ENCODE assay signal across 9 mouse cellular contexts in the genomic region with DNA sequence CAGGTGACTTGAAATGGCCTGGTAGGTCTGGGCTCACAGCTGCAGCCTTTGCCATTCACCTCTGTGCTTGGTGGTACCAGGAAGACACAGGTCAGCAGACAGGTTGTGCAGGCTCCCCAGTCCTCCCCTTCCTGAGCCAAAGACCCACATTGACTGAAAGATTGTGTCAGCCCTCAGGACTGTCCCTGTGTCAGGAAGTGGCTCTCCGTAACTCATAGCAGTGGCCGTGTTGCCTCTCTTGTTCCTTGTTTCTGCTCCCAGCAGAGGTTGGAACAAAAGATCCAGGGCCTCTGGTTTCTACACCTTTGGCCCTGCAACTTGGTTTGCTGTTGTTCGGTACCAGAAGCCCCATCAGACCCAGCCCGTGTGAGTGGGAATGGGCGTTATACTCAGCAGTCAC. TPM values are rescaled to one million over a fixed set of nuclear protein-coding genes. Genes with fewer than 3 reads are reported as not detected.
DNase-seq lines count a peak whose midpoint lies in the region; ATAC-seq and TF ChIP-seq lines count a peak whose summit lies in the region.
"Had no signal": no experiment of that assay in that cellular context is flagged by ENCODE, and none has a peak within 500 bp of the region (broad histone marks: within the 10 kb centered on the region; RNA-seq: fewer than 3 reads in every experiment).

No protein-coding gene starts in this region.

- peaks cover 78% of the 10 kb centered on the region for H3K4me1 ChIP-seq in heart, embryonic 15.5 days (replicated peaks)
- H3K4me1 ChIP-seq in midbrain, embryonic 13.5 days (replicated peaks): peaks cover 56% of the 10 kb centered on the region
- peaks cover 15% of the 10 kb centered on the region for H3K4me1 ChIP-seq in midbrain, embryonic 16.5 days (ENCODE audit: control insufficient read depth, insufficient read depth, low read length)
- 0 out of 2 replicates have a peak, but pooled peaks cover 19% of the 10 kb centered on the region for H3K4me1 ChIP-seq in intestine, embryonic 15.5 days (replicated peaks)
- no peaks in the 10 kb centered on the region for H3K4me1 ChIP-seq in stomach, postnatal 0 days (replicated peaks; ENCODE audit: control insufficient read depth, insufficient read depth)

- peak overlapping the region; percentile 90 for H3K27ac ChIP-seq in heart, embryonic 15.5 days
- peak overlapping the region; percentile 52 for H3K27ac ChIP-seq in midbrain, embryonic 13.5 days
- H3K27ac ChIP-seq in midbrain, embryonic 16.5 days (ENCODE audit: low read length): no peak overlapping the region
- H3K27ac ChIP-seq in intestine, embryonic 15.5 days: peak overlapping the region; percentile 58
- H3K27ac ChIP-seq in stomach, postnatal 0 days (replicated peaks): peak overlapping the region; percentile 63

- H3K4me3 ChIP-seq in heart, embryonic 15.5 days: no peak overlapping the region
- H3K4me3 ChIP-seq in midbrain, embryonic 13.5 days (replicated peaks): no peak overlapping the region
- H3K4me3 ChIP-seq in midbrain, embryonic 16.5 days (ENCODE audit: low read depth, low read length): no peak overlapping the region
- no peak overlapping the region for H3K4me3 ChIP-seq in intestine, embryonic 15.5 days (replicated peaks)
- no peak overlapping the region for H3K4me3 ChIP-seq in stomach, postnatal 0 days (ENCODE audit: low read depth, low read length)

- no peak for TF ChIP-seq EP300 in stomach, postnatal 0 days (optimal IDR thresholded peaks at IDR 0.05)

- no peaks in the 10 kb centered on the region for H3K36me3 ChIP-seq in heart, embryonic 15.5 days
- no peaks in the 10 kb centered on the region for H3K36me3 ChIP-seq in midbrain, embryonic 13.5 days
- H3K36me3 ChIP-seq in midbrain, embryonic 16.5 days (ENCODE audit: control insufficient read depth, insufficient read depth, low read length): no peaks in the 10 kb centered on the region
- H3K36me3 ChIP-seq in intestine, embryonic 15.5 days: no peaks in the 10 kb centered on the region
- no peaks in the 10 kb centered on the region; the same call in 1 of the 2 replicates for H3K36me3 ChIP-seq in stomach, postnatal 0 days (ENCODE audit: control insufficient read depth, insufficient read depth, low read length)

- TF ChIP-seq CTCF in stomach, postnatal 0 days (IDR thresholded peaks at IDR 0.05; ENCODE audit: low read depth): no peak

- WGBS in heart, embryonic 15.5 days: 44% methylated on average over 5 of the region's 5 CpGs
- 83% methylated on average over 5 of the region's 5 CpGs for WGBS in midbrain, embryonic 13.5 days
- WGBS in midbrain, embryonic 16.5 days: 80% methylated on average over 5 of the region's 5 CpGs
- 61% methylated on average over 5 of the region's 5 CpGs for WGBS in intestine, embryonic 15.5 days
- WGBS in stomach, postnatal 0 days: 83% methylated on average over 5 of the region's 5 CpGs

- no peaks in the 10 kb centered on the region for H3K27me3 ChIP-seq in heart, embryonic 15.5 days
- no peaks in the 10 kb centered on the region for H3K27me3 ChIP-seq in midbrain, embryonic 13.5 days
- no peaks in the 10 kb centered on the region for H3K27me3 ChIP-seq in midbrain, embryonic 16.5 days (ENCODE audit: control insufficient read depth, insufficient read depth, low read depth, low read length)
- H3K27me3 ChIP-seq in intestine, embryonic 15.5 days (replicated peaks): no peaks in the 10 kb centered on the region
- no peaks in the 10 kb centered on the region for H3K27me3 ChIP-seq in stomach, postnatal 0 days (ENCODE audit: control insufficient read depth, insufficient read depth, low read length)

- no peak for DNase-seq in heart, adult 11 months
- DNase-seq in stomach, postnatal 0 days (ENCODE audit: low spot score): no peak
- DNase-seq in spleen, postnatal 36 days (ENCODE audit: low spot score in 2 of 2): no peak
- DNase-seq: embryo, embryonic 11 days; thymus, postnatal 25 days had no signal

- no peaks in the 10 kb centered on the region for H3K9me3 ChIP-seq in heart, embryonic 15.5 days (replicated peaks)
- no peaks in the 10 kb centered on the region for H3K9me3 ChIP-seq in midbrain, embryonic 13.5 days
- H3K9me3 ChIP-seq in midbrain, embryonic 16.5 days (replicated peaks; ENCODE audit: control insufficient read depth, low read length, poor library complexity, severe bottlenecking): no peaks in the 10 kb centered on the region
- H3K9me3 ChIP-seq in intestine, embryonic 15.5 days: no peaks in the 10 kb centered on the region
- H3K9me3 ChIP-seq in stomach, postnatal 0 days (ENCODE audit: control insufficient read depth, low read length): no peaks in the 10 kb centered on the region

- H3K4me2 ChIP-seq in heart, embryonic 15.5 days: 0 out of 2 replicates have a peak overlapping the region, but pooled peaks have one; percentile 7
- H3K4me2 ChIP-seq in midbrain, embryonic 13.5 days (replicated peaks): no peak overlapping the region
- no peak overlapping the region for H3K4me2 ChIP-seq in midbrain, embryonic 16.5 days (ENCODE audit: low read length)
- H3K4me2 ChIP-seq in intestine, embryonic 15.5 days (replicated peaks): no peak overlapping the region
- H3K4me2 ChIP-seq in stomach, postnatal 0 days (replicated peaks; ENCODE audit: low read depth): no peak overlapping the region

- 0 out of 2 replicates have a peak overlapping the region, but pooled peaks have one; percentile 14 for H3K9ac ChIP-seq in heart, embryonic 15.5 days
- no peak overlapping the region for H3K9ac ChIP-seq in midbrain, embryonic 13.5 days (replicated peaks)
- H3K9ac ChIP-seq in midbrain, embryonic 16.5 days (ENCODE audit: low read depth, low read length): no peak overlapping the region
- H3K9ac ChIP-seq in intestine, embryonic 15.5 days: no peak overlapping the region
- H3K9ac ChIP-seq in stomach, postnatal 0 days (ENCODE audit: low read length): no peak overlapping the region

- ATAC-seq in heart, embryonic 15.5 days (replicated peaks; ENCODE audit: insufficient number of reproducible peaks, insufficient read depth, low FRiP score, low read depth): 0 out of 2 replicates have a peak, but pooled peaks have one; percentile 9
- ATAC-seq in midbrain, embryonic 13.5 days: no peak
- no peak for ATAC-seq in midbrain, embryonic 16.5 days
- no peak for ATAC-seq in intestine, embryonic 15.5 days
- no peak for ATAC-seq in stomach, postnatal 0 days (ENCODE audit: low FRiP score, low TSS enrichment)

RNA-seq across cellular contexts. Expression of a gene that starts 17.7 kb away (rescaled TPM):
- 4.6 and 5.4 TPM in 2 replicates for polyA plus RNA-seq in heart, embryonic 15.5 days (2015; fragmentation: Nextera tagmentation; extraction: Ambion mirVana)
- polyA plus RNA-seq in midbrain, embryonic 13.5 days (2015; fragmentation: Nextera tagmentation; extraction: Ambion mirVana): 6.6 and 7.2 TPM in 2 replicates
- polyA plus RNA-seq in midbrain, embryonic 16.5 days (2015; fragmentation: Nextera tagmentation; extraction: Ambion mirVana): 3.0 and 3.2 TPM in 2 replicates
- 4.4 and 5.4 TPM in 2 replicates for polyA plus RNA-seq in intestine, embryonic 15.5 days (2015; fragmentation: Nextera tagmentation; extraction: Ambion mirVana)
- 2.4 TPM in 2 replicates for polyA plus RNA-seq in stomach, postnatal 0 days (2015; fragmentation: Nextera tagmentation; extraction: Ambion mirVana)

RNA-seq across cellular contexts. Expression of a gene that starts 32.2 kb away (rescaled TPM):
- not detected in 2 replicates for polyA plus RNA-seq in heart, embryonic 15.5 days (2015; fragmentation: Nextera tagmentation; extraction: Ambion mirVana)
- polyA plus RNA-seq in midbrain, embryonic 13.5 days (2015; fragmentation: Nextera tagmentation; extraction: Ambion mirVana): not detected in 2 replicates
- polyA plus RNA-seq in midbrain, embryonic 16.5 days (2015; fragmentation: Nextera tagmentation; extraction: Ambion mirVana): not detected in 2 replicates
- 1.2 TPM in 2 replicates for polyA plus RNA-seq in intestine, embryonic 15.5 days (2015; fragmentation: Nextera tagmentation; extraction: Ambion mirVana)
- polyA plus RNA-seq in stomach, postnatal 0 days (2015; fragmentation: Nextera tagmentation; extraction: Ambion mirVana): 5.9 and 7.6 TPM in 2 replicates

RNA-seq across cellular contexts. Expression of a gene that starts 40.6 kb away (rescaled TPM):
- polyA plus RNA-seq in heart, embryonic 15.5 days (2015; fragmentation: Nextera tagmentation; extraction: Ambion mirVana): 20.2 and 21.0 TPM in 2 replicates
- 20.9 and 24.2 TPM in 2 replicates for polyA plus RNA-seq in midbrain, embryonic 13.5 days (2015; fragmentation: Nextera tagmentation; extraction: Ambion mirVana)
- 7.4 and 10.4 TPM in 2 replicates for polyA plus RNA-seq in midbrain, embryonic 16.5 days (2015; fragmentation: Nextera tagmentation; extraction: Ambion mirVana)
- polyA plus RNA-seq in intestine, embryonic 15.5 days (2015; fragmentation: Nextera tagmentation; extraction: Ambion mirVana): 15.9 and 16.6 TPM in 2 replicates
- polyA plus RNA-seq in stomach, postnatal 0 days (2015; fragmentation: Nextera tagmentation; extraction: Ambion mirVana): 5.2 and 5.5 TPM in 2 replicates
